ENCODE assay signal across 8 mouse cellular contexts in the genomic region with DNA sequence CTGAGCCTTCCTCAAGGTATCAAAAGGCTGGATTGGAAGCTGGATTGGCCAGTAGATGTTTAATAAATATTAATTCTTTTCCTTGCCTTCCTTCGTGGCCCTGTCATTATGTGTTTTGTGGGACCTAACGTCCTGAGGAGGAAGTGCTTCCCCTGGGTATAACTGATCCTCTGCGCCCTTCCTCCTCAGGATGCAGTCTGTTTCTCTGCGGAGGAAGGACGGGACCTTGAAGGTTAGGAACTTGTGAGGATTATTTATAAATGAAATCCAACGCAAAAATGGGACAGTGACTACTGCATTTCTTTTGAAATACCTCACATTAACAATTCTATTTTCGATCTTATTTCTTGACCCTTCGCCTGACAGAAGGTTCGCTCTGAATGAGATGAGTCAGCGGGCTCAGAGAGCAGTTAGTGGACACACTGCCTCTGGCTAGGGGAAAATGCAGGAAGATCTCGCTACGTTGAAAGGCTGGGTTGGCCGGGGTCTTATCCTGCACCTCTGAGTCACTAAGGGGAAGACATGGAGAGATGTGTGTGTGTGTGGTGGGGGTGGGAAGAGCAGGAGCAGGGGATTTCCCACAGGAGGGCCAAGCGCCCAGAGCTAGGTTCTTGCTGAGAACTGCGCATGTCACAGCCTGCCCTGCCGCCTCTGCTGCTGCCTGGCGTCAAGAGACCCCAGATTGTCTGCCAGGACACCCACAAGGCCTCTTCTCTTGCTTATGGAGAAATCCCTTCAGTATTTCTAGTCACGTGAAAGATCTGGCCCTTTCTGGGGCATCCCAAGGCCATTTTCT. TPM values are rescaled to one million over a fixed set of nuclear protein-coding genes. Genes with fewer than 3 reads are reported as not detected.
DNase-seq lines count a peak whose midpoint lies in the region; ATAC-seq and TF ChIP-seq lines count a peak whose summit lies in the region.

No protein-coding gene starts in this region.

- H3K36me3 ChIP-seq in intestine, embryonic 16.5 days (ENCODE audit: control insufficient read depth, insufficient read depth, low read length), result no peaks in the 10 kb centered on the region
- no peaks in the 10 kb centered on the region for H3K36me3 ChIP-seq in intestine, embryonic 15.5 days
- H3K36me3 ChIP-seq in G1E (replicated peaks), result peaks cover 48% of the 10 kb centered on the region
- H3K36me3 ChIP-seq in heart, embryonic 10.5 days, result no peaks in the 10 kb centered on the region
- no peaks in the 10 kb centered on the region for H3K36me3 ChIP-seq in midbrain, embryonic 14.5 days (ENCODE audit: control insufficient read depth, insufficient read depth, low read length)

- no peaks in the 10 kb centered on the region for H3K9me3 ChIP-seq in intestine, embryonic 16.5 days (ENCODE audit: control insufficient read depth, low read length)
- H3K9me3 ChIP-seq in intestine, embryonic 15.5 days, result no peaks in the 10 kb centered on the region
- H3K9me3 ChIP-seq in G1E (replicated peaks), result no peaks in the 10 kb centered on the region
- H3K9me3 ChIP-seq in heart, embryonic 10.5 days, result no peaks in the 10 kb centered on the region
- H3K9me3 ChIP-seq in midbrain, embryonic 14.5 days (ENCODE audit: control insufficient read depth, low read length), result no peaks in the 10 kb centered on the region

- no peak overlapping the region for H3K4me2 ChIP-seq in intestine, embryonic 16.5 days (ENCODE audit: low read depth, low read length)
- no peak overlapping the region for H3K4me2 ChIP-seq in intestine, embryonic 15.5 days (replicated peaks)
- no peak overlapping the region for H3K4me2 ChIP-seq in midbrain, embryonic 14.5 days (ENCODE audit: low read length)

- H3K27ac ChIP-seq in intestine, embryonic 16.5 days (ENCODE audit: low read length), result peak overlapping the region; percentile 26; the same call in 1 of the 2 replicates
- no peak overlapping the region for H3K27ac ChIP-seq in intestine, embryonic 15.5 days
- peak overlapping the region; percentile 68 for H3K27ac ChIP-seq in heart, embryonic 10.5 days
- no peak overlapping the region for H3K27ac ChIP-seq in midbrain, embryonic 14.5 days (replicated peaks; ENCODE audit: low read depth, low read length)

- intact Hi-C loops in gastrocnemius, postnatal 14 days (cut with DNase I; ENCODE audit: low total_unique reads), result no loop called here

- no peak for ATAC-seq in intestine, embryonic 16.5 days
- no peak for ATAC-seq in intestine, embryonic 15.5 days
- no peak for ATAC-seq in G1E (ENCODE audit: extremely low read depth, insufficient number of reproducible peaks, low FRiP score, poor library complexity, severe bottlenecking)
- ATAC-seq in megakaryocyte, adult 5-6 weeks (ENCODE audit: poor library complexity, severe bottlenecking), result peak; percentile 13; the same call in 1 of the 2 replicates
- ATAC-seq in midbrain, embryonic 14.5 days (ENCODE audit: low FRiP score, low TSS enrichment), result no peak

- H3K9ac ChIP-seq in intestine, embryonic 16.5 days (ENCODE audit: low read depth, low read length), result no peak overlapping the region
- H3K9ac ChIP-seq in intestine, embryonic 15.5 days, result no peak overlapping the region
- no peak overlapping the region for H3K9ac ChIP-seq in midbrain, embryonic 14.5 days (replicated peaks; ENCODE audit: low read length)

- TF ChIP-seq CTCF in G1E (IDR thresholded peaks at IDR 0.05; ENCODE audit: low read depth, low read length), result no peak

- H3K4me1 ChIP-seq in intestine, embryonic 16.5 days (ENCODE audit: control insufficient read depth, insufficient read depth, low read length), result peaks cover 10% of the 10 kb centered on the region
- H3K4me1 ChIP-seq in intestine, embryonic 15.5 days (replicated peaks), result peaks cover 18% of the 10 kb centered on the region
- peaks cover 79% of the 10 kb centered on the region for H3K4me1 ChIP-seq in G1E (ENCODE audit: insufficient read depth, low read depth, low read length)
- peaks cover 38% of the 10 kb centered on the region for H3K4me1 ChIP-seq in heart, embryonic 10.5 days
- H3K4me1 ChIP-seq in midbrain, embryonic 14.5 days (ENCODE audit: control insufficient read depth, insufficient read depth, low read length), result peaks cover 7% of the 10 kb centered on the region; the same call in 1 of the 2 replicates

- H3K27me3 ChIP-seq in intestine, embryonic 16.5 days (replicated peaks; ENCODE audit: control insufficient read depth, insufficient read depth, low read length), result no peaks in the 10 kb centered on the region
- H3K27me3 ChIP-seq in intestine, embryonic 15.5 days (replicated peaks), result no peaks in the 10 kb centered on the region
- no peaks in the 10 kb centered on the region for H3K27me3 ChIP-seq in G1E (ENCODE audit: insufficient read depth, low read length)
- no peaks in the 10 kb centered on the region for H3K27me3 ChIP-seq in heart, embryonic 10.5 days (ENCODE audit: insufficient read depth, poor library complexity, severe bottlenecking)
- H3K27me3 ChIP-seq in midbrain, embryonic 14.5 days (ENCODE audit: control insufficient read depth, insufficient read depth, low read length), result no peaks in the 10 kb centered on the region

- no peak overlapping the region for H3K4me3 ChIP-seq in intestine, embryonic 16.5 days (ENCODE audit: low read length)
- no peak overlapping the region for H3K4me3 ChIP-seq in intestine, embryonic 15.5 days (replicated peaks)
- H3K4me3 ChIP-seq in G1E (ENCODE audit: low read depth, low read length), result peak overlapping the region; percentile 70
- no peak overlapping the region for H3K4me3 ChIP-seq in heart, embryonic 10.5 days
- H3K4me3 ChIP-seq in midbrain, embryonic 14.5 days (replicated peaks; ENCODE audit: low read depth, low read length), result no peak overlapping the region

- WGBS in intestine, embryonic 16.5 days, result 77% methylated on average over 18 of the region's 18 CpGs
- 73% methylated on average over 18 of the region's 18 CpGs for WGBS in intestine, embryonic 15.5 days
- WGBS in heart, embryonic 10.5 days, result 64% methylated on average over 18 of the region's 18 CpGs
- 83% methylated on average over 18 of the region's 18 CpGs for WGBS in midbrain, embryonic 14.5 days

- no peak for DNase-seq in G1E (ENCODE audit: low spot score)
- DNase-seq in heart, embryonic 10.5 days (ENCODE audit: low spot score), result no peak
- DNase-seq in midbrain, embryonic 14.5 days, result no peak
- DNase-seq in embryo, embryonic 10 days (ENCODE audit: low spot score), result no peak
- no peak for DNase-seq in gastrocnemius, postnatal 14 days

RNA-seq across cellular contexts. Expression of gene Arhgdib, which starts 3.2 kb away (rescaled TPM):
- 42.1 and 44.0 TPM in 2 replicates for polyA plus RNA-seq in intestine, embryonic 16.5 days (2015; fragmentation: Nextera tagmentation; extraction: Ambion mirVana)
- 44.5 and 47.8 TPM in 2 replicates for polyA plus RNA-seq in intestine, embryonic 15.5 days (2015; fragmentation: Nextera tagmentation; extraction: Ambion mirVana)
- total RNA-seq in G1E (2014; fragmentation: Nextera tagmentation) (1,122 and 1,191 TPM in 2 replicates), G1E (2017) (613 and 661 TPM in 2 replicates)
- 119 and 124 TPM in 2 replicates for polyA plus RNA-seq in G1E (2012)
- polyA plus RNA-seq in heart, embryonic 10.5 days (2016; fragmentation: Nextera tagmentation; extraction: Ambion mirVana), result 105 and 111 TPM in 2 replicates
- 3,528 and 3,668 TPM in 2 replicates for total RNA-seq in megakaryocyte, adult 5-6 weeks (2015)
- 1,567 and 1,601 TPM in 2 replicates for total RNA-seq in megakaryocyte, adult 5-6 weeks (2017)
- 7.0 and 16.6 TPM in 2 replicates for polyA plus RNA-seq in midbrain, embryonic 14.5 days (2014; fragmentation: Nextera tagmentation; extraction: Ambion mirVana)
- 10 to 100 TPM; 15.2 to 15.3 TPM for total RNA-seq in gastrocnemius, postnatal 14 days (2021)

RNA-seq across cellular contexts. Expression of gene Pde6h, which starts 14.9 kb away (rescaled TPM):
- polyA plus RNA-seq in intestine, embryonic 16.5 days (2015; fragmentation: Nextera tagmentation; extraction: Ambion mirVana), result 0.40 TPM in 1 of 2 replicates, not detected in the other
- not detected in 2 replicates for polyA plus RNA-seq in intestine, embryonic 15.5 days (2015; fragmentation: Nextera tagmentation; extraction: Ambion mirVana)
- total RNA-seq in G1E (2014; fragmentation: Nextera tagmentation) (not detected in 2 replicates), G1E (2017) (0.05 and 0.06 TPM in 2 replicates)
- not detected in 2 replicates for polyA plus RNA-seq in G1E (2012)
- not detected in 2 replicates for polyA plus RNA-seq in heart, embryonic 10.5 days (2016; fragmentation: Nextera tagmentation; extraction: Ambion mirVana)
- 0.02 and 0.04 TPM in 2 replicates for total RNA-seq in megakaryocyte, adult 5-6 weeks (2015)
- 0.11 and 0.16 TPM in 2 replicates for total RNA-seq in megakaryocyte, adult 5-6 weeks (2017)
- not detected in 2 replicates for polyA plus RNA-seq in midbrain, embryonic 14.5 days (2014; fragmentation: Nextera tagmentation; extraction: Ambion mirVana)
- total RNA-seq in gastrocnemius, postnatal 14 days (2021), result not detected

RNA-seq across cellular contexts. Expression of gene Erp27, which starts 16.5 kb away (rescaled TPM):
- 23.9 and 28.7 TPM in 2 replicates for polyA plus RNA-seq in intestine, embryonic 16.5 days (2015; fragmentation: Nextera tagmentation; extraction: Ambion mirVana)
- polyA plus RNA-seq in intestine, embryonic 15.5 days (2015; fragmentation: Nextera tagmentation; extraction: Ambion mirVana), result 14.6 and 37.0 TPM in 2 replicates
- 0.34 TPM in 1 of 2 replicates, not detected in the other for total RNA-seq in G1E (2014; fragmentation: Nextera tagmentation)
- total RNA-seq in G1E (2017), result 0.76 and 0.87 TPM in 2 replicates
- polyA plus RNA-seq in G1E (2012), result not detected in 2 replicates
- polyA plus RNA-seq in heart, embryonic 10.5 days (2016; fragmentation: Nextera tagmentation; extraction: Ambion mirVana), result 0.55 and 0.73 TPM in 2 replicates
- total RNA-seq in megakaryocyte, adult 5-6 weeks (2015), result 1.6 and 3.5 TPM in 2 replicates
- total RNA-seq in megakaryocyte, adult 5-6 weeks (2017), result 1.6 and 4.7 TPM in 2 replicates
- not detected in 2 replicates for polyA plus RNA-seq in midbrain, embryonic 14.5 days (2014; fragmentation: Nextera tagmentation; extraction: Ambion mirVana)
- not detected for total RNA-seq in gastrocnemius, postnatal 14 days (2021)

Comparison
In these comparisons a context has a peak if more than half of its experiments do, and no peak if none do; other contexts are left out.
1. H3K27ac ChIP-seq: peak in intestine, embryonic 16.5 days (single experiment) and heart, embryonic 10.5 days (single experiment); none in intestine, embryonic 15.5 days (single experiment) and midbrain, embryonic 14.5 days (single experiment).